Mouse (Mus musculus): ENCODE results near the gene Scarb2. TPM values are rescaled to one million over a fixed set of nuclear protein-coding genes. Genes with fewer than 3 reads are reported as not detected.
A peak's percentile ranks its signal among the peaks of the same experiment; 100 is the strongest.

Scarb2 gene
- total RNA-seq, 2 experiments from 2014 or later = 90.0 to 92.6 TPM

DNA sequence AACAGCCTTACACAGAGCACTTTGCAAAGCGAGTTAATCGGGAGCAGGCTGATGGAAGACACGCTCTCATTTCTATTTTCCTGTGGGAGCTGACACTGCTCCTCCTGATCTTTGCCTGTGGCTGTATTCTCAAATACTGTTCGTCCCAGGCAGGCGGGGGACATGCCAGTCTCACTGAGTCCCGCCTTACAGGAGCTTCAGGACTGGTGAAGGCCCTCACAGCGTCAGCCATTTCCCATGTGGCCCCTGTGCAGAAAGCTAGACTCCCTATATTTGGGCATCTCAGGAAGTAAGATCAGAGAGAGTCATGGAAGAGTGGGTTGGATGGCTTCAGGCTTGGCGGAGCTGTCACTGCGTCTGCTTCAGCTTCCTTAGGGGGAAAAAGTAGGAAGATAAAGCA is 103.8 kb downstream of the Scarb2 start:
- intact Hi-C loops (cut with DNase I) = no loop called here
- DNase-seq (ENCODE audit: extremely low spot score in 1 of 2, low spot score in 2 of 2) = no peak

DNA sequence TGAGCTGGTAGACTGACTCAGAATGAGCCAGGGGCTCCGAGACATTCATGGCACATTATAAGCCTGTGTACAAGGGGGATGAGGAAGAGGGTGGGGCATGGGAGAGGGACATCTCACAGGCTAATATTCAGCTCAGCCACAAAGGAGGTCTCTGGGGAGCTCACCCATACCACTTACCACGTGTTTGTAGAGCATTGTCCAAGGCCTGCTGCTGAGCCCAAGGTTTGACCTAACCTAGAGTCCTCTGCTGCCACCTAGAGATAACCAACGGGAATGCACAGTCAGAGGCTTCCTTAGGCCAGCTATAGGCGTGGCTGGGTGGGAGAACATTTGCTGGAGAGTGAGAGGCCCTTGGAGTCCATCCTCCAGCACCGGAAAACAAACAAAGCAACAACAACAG is 108.5 kb downstream of the Scarb2 start:
- peak; percentile 36 to 76 for DNase-seq (ENCODE audit: extremely low spot score in 1 of 2, low spot score in 2 of 2)
- intact Hi-C loops (cut with DNase I) = no loop called here

DNA sequence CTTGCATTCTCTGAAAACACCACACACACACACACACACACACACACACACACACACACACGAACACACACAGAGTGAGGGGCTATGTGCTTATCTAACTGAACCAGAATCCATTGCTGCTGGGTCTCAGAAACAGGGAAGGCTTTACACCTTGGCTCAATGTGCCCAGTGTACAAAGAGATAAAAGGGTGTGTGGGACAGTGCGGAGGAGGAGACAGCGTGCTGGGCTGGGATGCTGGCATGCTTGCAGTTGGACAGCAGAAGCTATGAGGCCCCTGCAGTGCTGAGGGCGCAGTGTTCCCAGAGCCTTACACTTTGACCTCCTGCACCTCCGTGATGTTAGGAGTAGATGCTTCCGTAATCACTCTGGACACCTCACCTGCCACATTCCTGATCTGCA is 110.2 kb downstream of the Scarb2 start:
- no peak for DNase-seq (ENCODE audit: extremely low spot score in 1 of 2, low spot score in 2 of 2)
- intact Hi-C loops (cut with DNase I) = no loop called here

DNA sequence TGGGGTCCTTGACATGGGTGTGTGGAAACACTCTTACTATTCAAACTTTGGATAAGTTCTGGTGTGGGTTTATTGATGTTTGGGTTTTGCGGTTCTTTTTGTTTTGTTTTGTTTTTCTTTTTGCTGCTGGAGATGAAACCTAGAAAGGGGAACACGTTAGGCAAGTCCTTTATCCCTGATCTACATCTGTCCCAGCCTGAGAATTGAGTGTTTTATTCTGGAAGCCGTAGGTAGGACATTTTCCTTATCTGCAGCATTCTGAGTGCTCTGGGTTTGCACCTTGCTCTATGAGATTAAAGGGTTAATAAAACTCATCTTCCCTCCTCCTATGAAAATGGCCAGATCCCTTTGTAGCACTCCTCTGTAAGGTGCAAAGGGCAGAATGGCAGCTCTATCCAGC is 110.9 kb downstream of the Scarb2 start:
- intact Hi-C loops (cut with DNase I) = no loop called here
- no peak for DNase-seq (ENCODE audit: extremely low spot score in 1 of 2, low spot score in 2 of 2)

DNA sequence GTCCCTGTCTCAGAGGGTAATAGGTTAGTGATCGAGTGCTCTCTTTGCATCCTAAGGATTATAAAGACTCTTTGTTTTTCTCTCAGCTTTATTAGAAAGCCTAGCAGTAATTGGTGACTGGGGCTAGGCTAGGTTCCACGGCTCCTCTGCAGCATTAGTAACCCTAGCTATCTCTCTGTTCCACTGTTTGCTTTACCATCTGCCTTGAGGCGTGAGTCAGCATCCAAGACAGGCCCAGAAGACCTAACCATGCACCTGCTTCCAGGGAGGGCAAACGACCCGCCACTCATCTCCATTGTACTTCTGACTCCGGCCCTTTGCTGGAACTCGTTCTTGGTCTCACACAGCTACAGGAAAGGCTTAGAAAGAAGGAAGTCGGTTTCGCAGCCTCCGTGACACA is 112.8 kb downstream of the Scarb2 start:
- no peak for DNase-seq (ENCODE audit: extremely low spot score in 1 of 2, low spot score in 2 of 2)
- intact Hi-C loops (cut with DNase I) = no loop called here

DNA sequence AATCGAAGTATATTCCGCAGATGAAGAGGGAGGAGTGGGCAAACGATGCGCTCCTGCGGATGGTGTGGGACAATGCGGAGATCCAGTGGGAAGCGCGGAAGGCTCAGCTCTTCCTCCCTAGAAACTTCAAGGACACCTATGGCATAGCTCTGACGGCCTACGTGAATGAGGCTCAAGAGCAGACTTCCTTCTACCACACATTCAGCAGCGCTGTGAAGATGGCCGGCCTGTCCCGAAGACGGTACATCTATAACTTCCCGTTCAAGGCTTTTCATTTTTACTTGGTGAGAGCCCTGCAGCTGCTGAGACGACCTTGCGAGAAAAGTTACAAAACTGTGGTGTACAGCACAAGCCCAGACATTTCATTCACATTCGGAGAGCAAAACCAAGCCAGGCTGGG is 114.1 kb downstream of the Scarb2 start:
- DNase-seq (ENCODE audit: extremely low spot score in 1 of 2, low spot score in 2 of 2) = no peak
- intact Hi-C loops (cut with DNase I) = no loop called here

Small RNAs within 50 kb of the gene (microRNA-seq; reads per million reads assigned to microRNA genes)
- gene Mir6415 = not detected

Other genes with a start within 250 kb of the Scarb2 start
- gene Naaa, start 228.7 kb downstream of the Scarb2 start, total RNA-seq (2021) = 10 to 100 TPM; 15.6 to 22.2 TPM
- gene Sdad1, start 196.4 kb downstream of the Scarb2 start, total RNA-seq (2021) = 10 to 100 TPM; 20.5 to 25.3 TPM
- gene Cxcl9, start 178.8 kb downstream of the Scarb2 start, total RNA-seq (2021) = not detected
- 1 to 10 TPM; 7.6 to 9.5 TPM for gene Art3, start 175.0 kb downstream of the Scarb2 start, total RNA-seq (2021)
- gene Cxcl10, start 157.9 kb downstream of the Scarb2 start, total RNA-seq (2021) = not detected
- gene Nup54, start 71.6 kb downstream of the Scarb2 start, total RNA-seq (2021) = 10 to 100 TPM; 38.0 to 41.7 TPM
- gene Fam47e, start 48.2 kb upstream of the Scarb2 start, total RNA-seq (2021) = under 1 TPM in 1 of 2 experiments, not detected in 1; 0.55 TPM
- gene Stbd1, start 96.2 kb upstream of the Scarb2 start, total RNA-seq (2021) = 1 to 10 TPM in 1 of 2 experiments, under 1 TPM in 1; 0.73 to 1.5 TPM
- under 1 TPM; 0.26 to 0.41 TPM for gene Ccdc158, start 168.4 kb upstream of the Scarb2 start, total RNA-seq (2021)
- gene Shroom3, start 176.6 kb upstream of the Scarb2 start, total RNA-seq (2021) = 1 to 10 TPM; 4.2 to 4.9 TPM

Data from left cerebral cortex, postnatal 10 days (tissue).